Mouse (Mus musculus): Measurements from ENCODE around the gene Ptprq. TPM values are rescaled to one million over a fixed set of nuclear protein-coding genes. Genes with fewer than 3 reads are reported as not detected.

Gene Ptprq
- total RNA-seq, 2 experiments from 2014 or later: 0.20 to 0.33 TPM

DNA sequence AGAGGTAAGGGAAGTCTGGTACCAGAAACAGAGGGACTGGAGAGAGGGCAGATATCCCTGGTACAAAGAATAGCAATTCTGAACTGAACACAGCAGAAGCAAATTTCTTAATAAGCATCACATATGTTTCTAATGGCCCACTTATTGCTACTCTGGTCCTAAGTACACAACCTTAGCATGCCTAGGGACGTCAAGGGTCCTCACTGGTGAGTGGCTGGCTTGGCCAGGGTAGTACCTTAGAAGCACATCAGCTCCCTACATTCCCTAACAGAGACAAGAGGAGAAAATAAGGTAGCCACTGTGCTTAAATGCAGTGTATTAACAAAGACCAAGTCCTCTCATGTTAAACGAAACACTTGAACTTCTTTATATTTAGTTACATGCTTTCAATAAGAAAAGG, 21.1 kb downstream of the Ptprq start:
- DNase-seq (ENCODE audit: low spot score in 2 of 2): no peak
- H3K27ac ChIP-seq: no peak overlapping the region
- no peak for TF ChIP-seq CTCF (conservative IDR thresholded peaks at IDR 0.05)
- no peak overlapping the region for H3K4me3 ChIP-seq

DNA sequence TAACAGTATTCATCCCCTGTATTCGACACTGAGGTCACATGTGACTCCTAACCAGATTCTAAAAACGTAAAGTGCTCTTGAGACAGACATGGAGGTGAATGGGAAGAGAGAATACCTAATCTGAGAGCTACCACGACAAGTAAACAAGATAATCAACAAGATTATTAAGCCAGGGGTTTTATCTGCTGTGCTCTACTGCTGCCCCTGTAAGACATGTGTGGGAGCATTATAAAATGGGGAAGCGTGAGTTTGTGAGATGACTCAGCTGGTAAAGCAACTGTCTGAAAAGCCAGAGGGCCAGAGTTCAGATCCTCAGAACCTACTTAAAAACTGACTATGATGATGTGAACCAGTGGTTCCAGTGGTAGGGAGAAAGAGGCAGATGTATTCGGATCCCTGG, 22.7 kb downstream of the Ptprq start:
- DNase-seq (ENCODE audit: low spot score in 2 of 2): no peak
- TF ChIP-seq CTCF (conservative IDR thresholded peaks at IDR 0.05): no peak
- H3K4me3 ChIP-seq: no peak overlapping the region
- no peak overlapping the region for H3K27ac ChIP-seq

DNA sequence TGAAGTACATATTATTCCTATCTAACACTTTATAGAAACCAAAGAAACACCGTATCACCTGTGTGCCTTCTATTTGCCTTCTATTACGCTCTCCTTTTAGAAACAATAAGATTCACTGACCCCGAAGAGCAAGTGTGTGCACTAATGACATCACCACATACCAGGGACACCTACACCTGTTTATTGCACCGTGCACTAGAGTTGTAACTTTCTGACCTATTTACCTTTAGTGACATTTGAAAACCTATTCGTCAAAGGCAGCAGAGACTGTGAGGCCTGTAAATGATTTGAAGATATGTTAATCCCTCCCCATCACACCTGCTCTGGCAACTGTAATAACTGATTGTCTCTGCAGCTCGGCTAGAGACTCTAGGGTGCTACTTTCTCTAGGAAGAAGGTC, 32.5 kb downstream of the Ptprq start:
- no peak overlapping the region for H3K27ac ChIP-seq
- DNase-seq (ENCODE audit: low spot score in 2 of 2): no peak

DNA sequence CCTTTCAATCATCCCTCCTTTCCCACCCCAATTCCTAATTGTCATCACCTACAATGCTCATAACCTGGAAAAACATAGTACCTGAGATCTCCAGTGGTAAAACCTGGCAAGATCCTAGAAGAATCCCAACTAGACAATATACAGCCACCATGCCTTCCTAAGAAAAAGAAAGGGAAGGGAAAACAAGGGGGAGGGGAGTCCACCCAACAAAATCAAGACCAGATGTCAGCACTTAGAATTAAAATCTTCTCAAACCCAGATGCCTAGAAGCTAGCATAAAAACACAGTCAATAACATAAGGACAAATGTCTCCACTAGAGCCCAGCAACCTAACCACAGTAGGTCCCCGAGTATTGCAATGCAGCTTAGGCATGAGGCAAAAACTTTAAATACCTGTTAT, 43.9 kb downstream of the Ptprq start:
- TF ChIP-seq CTCF (conservative IDR thresholded peaks at IDR 0.05): no peak
- no peak for DNase-seq (ENCODE audit: low spot score in 2 of 2)
- H3K27ac ChIP-seq: no peak overlapping the region
- no peak overlapping the region for H3K4me3 ChIP-seq

More for the DNA sequence above, 32.5 kb downstream of the Ptprq start:
- no peak overlapping the region for H3K4me3 ChIP-seq
- TF ChIP-seq CTCF (conservative IDR thresholded peaks at IDR 0.05): no peak

DNA sequence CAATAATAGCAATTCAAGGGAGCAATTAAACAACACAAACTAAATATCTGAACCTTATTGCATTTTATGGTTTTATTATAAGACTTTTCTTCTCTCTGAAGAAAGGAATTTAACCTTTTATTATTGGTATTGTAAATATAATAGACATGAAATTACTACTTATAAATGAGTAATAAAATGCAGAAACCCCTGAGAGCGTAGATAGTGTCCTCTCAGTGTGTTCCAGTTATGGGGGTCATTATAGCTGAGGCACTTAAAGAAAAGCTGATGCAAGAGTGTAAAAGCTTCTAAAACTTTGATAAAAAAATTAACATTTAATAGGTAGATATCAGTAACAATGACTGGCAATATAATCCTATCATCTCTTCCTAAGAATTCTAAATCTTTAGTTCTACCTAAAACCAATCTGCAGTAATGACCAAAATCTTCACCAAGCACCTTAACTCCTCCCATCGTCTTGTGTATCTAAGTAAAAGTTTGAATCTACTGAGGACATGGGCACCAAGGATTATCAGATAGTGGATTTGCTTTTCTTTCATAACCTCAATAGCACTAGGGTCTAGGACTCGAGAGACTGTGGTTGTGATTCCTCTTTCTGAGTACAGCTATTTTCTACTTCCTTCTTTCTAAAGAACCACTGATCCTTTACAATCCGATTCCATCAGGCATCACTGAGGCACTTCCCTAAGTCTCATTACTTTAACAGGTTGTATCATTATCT, 51.3 kb downstream of the Ptprq start:
- no peak for TF ChIP-seq CTCF (conservative IDR thresholded peaks at IDR 0.05)
- Histone ChIP-seq H3K4me3 (no peak overlapping the region), H3K27ac (no peak overlapping the region)
- DNase-seq (ENCODE audit: low spot score in 2 of 2): no peak

DNA sequence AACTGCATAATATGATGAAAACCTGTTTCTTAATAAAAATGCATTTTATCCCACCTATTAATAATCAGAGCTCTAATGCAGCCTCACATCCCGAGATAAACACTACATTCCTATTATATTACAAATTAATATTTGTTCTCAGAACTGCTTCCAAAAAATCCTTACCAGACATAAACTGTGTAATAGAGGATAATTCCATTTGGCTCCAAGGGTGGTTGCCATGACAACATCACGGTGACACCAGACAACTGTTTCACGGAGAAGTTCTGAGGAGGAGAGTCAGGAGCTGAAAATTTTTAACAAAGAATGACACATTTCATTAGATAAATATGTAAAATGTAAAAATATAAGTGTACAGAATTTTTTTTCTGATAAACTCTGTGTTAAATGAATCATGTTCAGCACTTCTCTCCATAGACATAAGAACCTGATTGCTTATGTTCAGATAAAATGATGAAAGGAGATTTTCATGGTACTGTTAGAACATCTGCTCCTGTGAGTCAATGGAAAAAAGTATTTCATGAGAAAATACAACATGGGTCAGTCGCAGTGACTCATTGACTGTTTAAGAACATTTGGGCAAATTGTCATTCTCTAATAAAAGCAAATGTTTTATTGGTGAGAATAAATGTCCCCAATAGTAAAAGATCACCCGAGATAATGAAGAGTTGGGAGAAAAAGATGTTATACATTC, 57.3 kb downstream of the Ptprq start:
- Histone ChIP-seq H3K27ac (no peak overlapping the region), H3K4me3 (no peak overlapping the region)
- TF ChIP-seq CTCF (conservative IDR thresholded peaks at IDR 0.05): no peak
- DNase-seq (ENCODE audit: low spot score in 2 of 2): peak; percentile 47 to 58

DNA sequence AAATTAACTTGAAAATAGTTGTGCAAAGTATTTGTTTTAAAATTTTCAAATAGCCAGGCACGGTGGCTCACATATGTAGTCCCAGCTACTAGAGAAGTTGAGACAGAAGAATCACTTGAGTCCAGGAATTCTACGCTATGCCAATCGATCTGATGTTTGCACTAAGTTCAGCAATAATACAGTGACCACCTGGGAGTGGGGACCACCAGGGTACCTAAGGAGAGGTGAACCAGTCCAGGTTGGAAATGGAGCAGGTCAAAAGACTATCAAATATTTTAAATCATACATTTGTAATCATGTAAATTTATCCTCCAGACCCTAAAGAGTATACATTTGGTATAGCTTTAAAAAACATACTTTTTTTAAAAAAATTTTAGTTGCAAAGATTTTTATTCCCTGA, 57.9 kb downstream of the Ptprq start:
- TF ChIP-seq CTCF (conservative IDR thresholded peaks at IDR 0.05): no peak
- no peak for DNase-seq (ENCODE audit: low spot score in 2 of 2)
- Histone ChIP-seq H3K4me3 (no peak overlapping the region), H3K27ac (no peak overlapping the region)

DNA sequence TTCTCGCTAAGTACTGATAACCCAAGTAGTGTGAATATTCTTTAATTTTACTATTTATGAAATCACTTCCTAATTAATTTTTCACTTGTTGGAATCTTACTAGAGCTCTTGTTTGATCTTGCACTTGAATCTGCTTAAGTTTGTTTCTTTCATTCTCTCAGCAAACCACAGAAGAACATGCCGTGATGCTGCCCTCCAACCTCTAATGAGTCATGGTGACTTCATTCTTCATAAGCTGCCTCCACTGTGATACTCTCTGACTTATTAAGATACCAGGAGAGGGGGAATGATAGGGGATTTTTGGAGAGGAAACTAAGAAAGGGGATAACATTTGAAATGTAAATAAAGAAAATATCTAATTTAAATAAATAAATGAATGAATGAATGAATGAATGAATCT, 60.7 kb downstream of the Ptprq start:
- no peak for DNase-seq (ENCODE audit: low spot score in 2 of 2)
- Histone ChIP-seq H3K27ac (no peak overlapping the region), H3K4me3 (no peak overlapping the region)
- TF ChIP-seq CTCF (conservative IDR thresholded peaks at IDR 0.05): no peak

DNA sequence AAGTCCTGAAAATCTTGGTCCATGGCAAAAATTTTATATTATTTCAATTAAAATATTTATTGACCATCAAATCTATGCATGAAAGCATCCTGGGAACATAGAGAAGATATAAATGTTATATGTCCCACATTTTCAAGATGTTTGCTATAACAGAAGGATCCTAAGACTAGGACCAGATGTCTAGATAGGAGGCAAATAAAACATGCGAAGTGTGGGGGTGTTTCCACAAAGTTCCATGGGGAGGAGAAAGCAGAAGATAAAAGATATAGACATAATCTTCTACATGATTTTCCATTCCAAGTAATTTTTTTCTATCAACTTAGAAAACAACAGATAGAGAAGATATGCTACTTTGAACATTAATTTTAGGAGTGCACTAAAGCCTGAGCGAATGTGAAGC, 70.2 kb downstream of the Ptprq start:
- DNase-seq (ENCODE audit: low spot score in 2 of 2): peak in 1 of 2 experiments; percentile 14
- Histone ChIP-seq H3K4me3 (no peak overlapping the region), H3K27ac (peak overlapping the region; percentile 51)
- TF ChIP-seq CTCF (conservative IDR thresholded peaks at IDR 0.05): no peak

DNA sequence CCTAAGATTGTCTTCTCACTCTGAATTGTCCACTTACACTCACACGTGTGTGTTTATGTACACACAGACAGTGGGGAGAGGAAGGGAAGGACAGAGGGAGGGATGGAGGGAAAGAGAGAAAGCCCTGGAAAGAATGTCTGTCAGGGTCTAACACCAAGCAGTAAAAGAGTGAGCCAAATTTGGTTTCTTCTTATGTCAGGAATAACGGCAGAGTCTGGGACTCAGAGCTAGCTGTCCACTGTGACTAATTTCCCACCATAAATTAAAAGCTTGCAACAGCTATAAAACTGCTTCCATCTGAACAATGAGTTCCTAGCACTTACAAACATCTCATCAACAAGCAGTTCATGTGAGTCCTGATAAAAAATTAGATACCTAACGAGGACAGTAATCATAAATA, 91.7 kb downstream of the Ptprq start:
- no peak for TF ChIP-seq CTCF (conservative IDR thresholded peaks at IDR 0.05)
- no peak for DNase-seq (ENCODE audit: low spot score in 2 of 2)
- Histone ChIP-seq H3K4me3 (no peak overlapping the region), H3K27ac (no peak overlapping the region)

DNA sequence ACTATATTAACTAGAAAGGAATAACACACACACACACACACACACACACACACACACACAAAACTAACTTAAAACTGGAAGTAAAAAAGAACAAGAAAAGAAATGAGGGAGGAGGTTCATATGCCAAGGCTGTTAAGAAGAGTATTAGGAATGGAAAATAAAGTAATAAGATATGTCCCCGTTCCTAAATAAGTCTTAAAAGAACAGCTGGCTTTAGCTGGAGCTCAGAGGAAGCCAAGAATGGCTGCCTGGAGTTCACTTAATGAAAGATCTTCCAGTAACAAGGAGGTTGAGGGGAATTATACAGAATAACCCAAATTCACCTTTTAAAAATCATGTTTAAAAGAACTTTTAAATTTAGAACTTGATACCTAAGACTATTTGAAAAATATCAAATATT, 93.2 kb downstream of the Ptprq start:
- H3K27ac ChIP-seq: no peak overlapping the region
- H3K4me3 ChIP-seq: no peak overlapping the region
- no peak for TF ChIP-seq CTCF (conservative IDR thresholded peaks at IDR 0.05)
- no peak for DNase-seq (ENCODE audit: low spot score in 2 of 2)

DNA sequence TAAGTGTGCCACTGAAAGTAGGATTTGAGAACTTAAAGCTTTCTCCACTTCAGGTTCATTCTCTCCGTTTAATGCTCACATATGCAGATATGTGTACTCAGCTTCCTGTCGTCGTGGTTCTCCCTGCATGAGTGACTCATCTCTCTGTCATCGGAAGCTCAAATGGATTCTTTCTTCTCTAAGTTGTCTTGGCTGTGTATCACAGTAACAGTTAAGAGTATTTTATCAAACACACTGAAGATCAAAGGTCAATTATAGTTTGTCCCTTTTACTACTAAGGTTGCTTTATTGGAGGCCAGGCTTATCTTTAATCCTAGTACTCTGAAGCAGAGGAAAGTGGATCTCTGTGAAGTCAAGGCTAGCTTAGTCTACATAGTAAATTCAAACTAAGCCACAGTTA, 95.6 kb downstream of the Ptprq start:
- TF ChIP-seq CTCF (conservative IDR thresholded peaks at IDR 0.05): no peak
- DNase-seq (ENCODE audit: low spot score in 2 of 2): no peak
- H3K4me3 ChIP-seq: no peak overlapping the region
- no peak overlapping the region for H3K27ac ChIP-seq

DNA sequence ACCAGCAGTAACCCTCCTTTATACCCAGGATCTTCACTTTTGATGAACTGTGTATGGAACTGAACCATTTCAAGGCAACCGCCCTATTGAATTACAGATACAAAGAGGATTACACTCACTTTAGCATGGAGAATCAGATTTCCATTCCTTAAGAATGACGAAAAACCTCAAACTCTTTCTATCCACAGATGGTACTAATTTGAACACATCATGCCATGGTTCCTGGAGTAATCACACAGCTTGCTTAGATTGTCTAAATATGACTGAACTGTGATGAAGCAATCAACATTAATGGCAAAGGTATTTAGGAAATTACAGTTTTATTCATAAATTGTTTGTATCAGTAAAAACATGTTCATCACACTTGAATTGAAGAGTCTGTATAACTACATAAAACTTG, 104.4 kb downstream of the Ptprq start:
- Histone ChIP-seq H3K4me3 (no peak overlapping the region), H3K27ac (no peak overlapping the region)
- DNase-seq (ENCODE audit: low spot score in 2 of 2): no peak
- TF ChIP-seq CTCF (conservative IDR thresholded peaks at IDR 0.05): no peak

DNA sequence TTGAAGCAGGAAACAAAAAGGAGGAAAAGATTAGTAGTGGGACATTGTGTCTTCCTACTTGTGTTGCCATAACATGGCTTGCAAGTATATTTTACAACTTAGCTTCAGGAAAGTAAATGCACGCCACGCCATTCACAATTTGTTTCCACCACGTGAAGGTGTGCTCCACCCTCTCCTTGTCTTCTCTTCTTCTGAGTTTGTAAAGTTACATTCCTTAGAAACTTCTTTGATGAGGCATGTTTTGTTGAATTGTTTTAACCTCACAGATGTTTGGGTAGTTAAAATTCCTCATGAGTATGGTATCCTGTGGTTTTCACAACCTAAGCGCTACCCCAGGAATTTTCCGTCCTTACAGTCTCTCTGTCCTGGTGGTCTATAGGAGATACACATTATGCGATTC, 118.5 kb downstream of the Ptprq start:
- H3K4me3 ChIP-seq: no peak overlapping the region
- H3K27ac ChIP-seq: no peak overlapping the region
- TF ChIP-seq CTCF (conservative IDR thresholded peaks at IDR 0.05): no peak
- DNase-seq (ENCODE audit: low spot score in 2 of 2): no peak

Data from layer of hippocampus, adult 2 months (tissue).